9 mouse cellular contexts compared by ENCODE assay signal in the genomic region with DNA sequence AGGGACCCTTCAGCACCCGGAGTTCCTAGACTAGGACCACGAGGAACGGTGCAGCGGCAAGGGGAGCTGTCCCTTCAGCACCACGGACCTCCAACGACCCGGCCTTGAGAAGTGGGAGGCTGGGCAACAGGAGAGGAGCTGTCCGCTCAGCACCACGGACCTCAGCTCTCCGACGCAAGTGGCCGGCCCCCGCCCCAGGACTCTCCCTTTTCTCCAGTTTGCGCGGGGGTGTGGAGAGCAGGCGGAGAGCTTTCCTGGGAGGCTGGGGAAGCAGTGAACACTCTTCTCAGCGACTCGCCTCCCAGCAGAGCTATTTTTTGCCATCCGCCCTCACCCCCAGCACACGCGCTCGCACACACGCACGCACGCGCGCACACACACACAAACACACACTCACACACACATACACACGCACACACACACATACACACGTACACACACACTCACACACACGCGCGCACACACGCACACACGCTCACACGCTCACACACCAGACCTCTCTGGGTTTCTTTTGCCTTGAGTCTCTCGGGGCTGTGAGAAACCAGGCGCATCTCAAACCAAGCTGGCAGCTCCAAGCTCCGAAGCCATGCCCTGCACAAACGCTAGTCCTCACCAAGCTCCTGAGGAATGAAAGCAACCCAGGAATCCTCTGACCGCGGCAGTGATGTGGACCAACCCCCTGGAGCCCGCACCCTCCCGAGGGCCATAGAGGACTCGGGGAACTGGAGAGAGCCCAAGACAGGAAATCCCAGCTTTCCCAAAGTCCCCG. TPM values are rescaled to one million over a fixed set of nuclear protein-coding genes. Genes with fewer than 3 reads are reported as not detected.
DNase-seq lines count a peak whose midpoint lies in the region; ATAC-seq lines count a peak whose summit lies in the region.
"Had no signal": no experiment of that assay in that cellular context is flagged by ENCODE, and none has a peak within 500 bp of the region (broad histone marks: within the 10 kb centered on the region; RNA-seq: fewer than 3 reads in every experiment).

No protein-coding gene starts in this region.

- 13% methylated on average over 45 of the region's 45 CpGs for WGBS in hindbrain, embryonic 13.5 days

- no peaks in the 10 kb centered on the region for H3K36me3 ChIP-seq in hindbrain, embryonic 13.5 days

- ATAC-seq in hindbrain, embryonic 13.5 days (ENCODE audit: low FRiP score) = peak; percentile 84

- H3K27ac ChIP-seq in hindbrain, embryonic 13.5 days = peak overlapping the region; percentile 62

- H3K9me3 ChIP-seq in hindbrain, embryonic 13.5 days = no peaks in the 10 kb centered on the region

- peaks cover 15% of the 10 kb centered on the region for H3K4me1 ChIP-seq in hindbrain, embryonic 13.5 days (replicated peaks)

- peak overlapping the region; percentile 46 for H3K4me3 ChIP-seq in hindbrain, embryonic 13.5 days

- H3K4me2 ChIP-seq in hindbrain, embryonic 13.5 days = peak overlapping the region; percentile 78

- H3K9ac ChIP-seq in hindbrain, embryonic 13.5 days = peak overlapping the region; percentile 68

- peak; percentile 80 for DNase-seq in NIH3T3 (ENCODE audit: low read depth)
- peak; percentile 55 to 66 for DNase-seq in cerebellum, postnatal 14 days
- DNase-seq in frontal cortex, postnatal 36 days (ENCODE audit: low spot score in 2 of 2) = peak; percentile 80 to 84
- DNase-seq in layer of hippocampus, postnatal 10 days (ENCODE audit: low spot score in 2 of 2) = peak; percentile 86
- DNase-seq in lung, postnatal 10 days = peak; percentile 95
- DNase-seq in retina, embryonic 14.5 days (ENCODE audit: low spot score) = peak; percentile 96
- DNase-seq in thymus, postnatal 36 days = peak; percentile 71 to 72

- H3K27me3 ChIP-seq in hindbrain, embryonic 13.5 days = peaks cover 16% of the 10 kb centered on the region; the same call in 1 of the 2 replicates

RNA-seq across cellular contexts. Expression of a gene that starts 0.8 kb away (rescaled TPM):
- polyA plus RNA-seq in hindbrain, embryonic 13.5 days (2015; fragmentation: Nextera tagmentation; extraction: Ambion mirVana) = 9.2 and 11.3 TPM in 2 replicates
- 10 to 100 TPM; 36.0 to 40.1 TPM for total RNA-seq in layer of hippocampus, postnatal 10 days (2021)
- polyA plus RNA-seq: gonadal fat pad, adult 2 months had no signal

Comparison
In these comparisons a context has a peak if more than half of its experiments do, and no peak if none do; other contexts are left out.
1. Peak in every context shown above with its lines: DNase-seq, ATAC-seq, H3K4me3 ChIP-seq and H3K27ac ChIP-seq.